Mouse (Mus musculus) neutrophil, adult 65 days (primary cell): ENCODE results near the gene Coq6. TPM values are rescaled to one million over a fixed set of nuclear protein-coding genes. Genes with fewer than 3 reads are reported as not detected.

Experiments
- total RNA-seq: library from RNA; stranded (reverse); gene quantifications from 2 replicates; pipeline ENCODE4 v1.2.4, GENCODE M21; 2023

The Coq6 gene
- total RNA-seq = 14.8 and 17.9 TPM in 2 replicates

DNA sequence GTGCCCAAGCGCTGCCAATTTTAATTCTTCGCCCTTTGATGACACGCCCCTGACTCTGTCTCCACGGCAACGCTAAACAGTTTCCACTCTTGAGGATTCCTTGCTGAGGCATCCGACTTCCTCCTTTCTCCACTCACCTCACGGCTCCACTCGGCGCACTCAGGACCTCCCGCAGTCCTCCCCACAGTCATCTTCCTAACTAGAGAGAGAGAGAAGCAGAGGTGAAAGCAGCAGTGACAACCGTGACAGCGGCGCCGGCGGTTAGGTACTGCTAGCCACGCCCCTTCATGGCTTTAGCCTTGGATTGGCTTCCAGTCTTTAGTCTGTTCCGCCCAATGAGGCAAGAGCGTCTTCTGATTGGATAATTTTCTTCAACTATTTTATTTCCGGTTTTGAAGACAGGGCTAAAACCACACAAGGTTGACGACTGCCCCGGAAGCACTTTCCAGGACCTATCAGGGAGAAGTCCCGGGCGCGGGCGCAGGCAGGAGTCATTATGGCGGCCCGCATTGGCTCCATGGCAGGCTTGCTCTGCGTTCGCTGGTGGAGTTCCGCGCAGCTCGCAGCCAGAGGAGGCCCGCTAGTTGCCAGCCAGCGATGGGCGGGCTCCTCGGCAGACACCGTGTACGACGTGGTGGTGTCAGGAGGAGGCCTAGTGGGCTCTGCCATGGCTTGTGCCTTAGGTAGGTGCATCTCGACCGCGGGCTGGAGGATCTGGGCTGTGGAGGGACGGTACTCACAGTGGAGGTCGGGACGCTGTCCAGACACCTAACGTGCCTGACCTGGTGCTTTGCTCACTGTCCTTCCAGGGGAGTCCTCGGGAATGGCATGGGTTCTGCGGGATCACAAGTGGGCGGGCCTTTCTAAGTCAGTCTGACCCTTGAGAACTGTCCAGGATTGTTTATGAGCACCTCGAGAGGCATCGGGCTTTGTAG lies at the start of gene Coq6, which contains the start of gene Fam161b:
Gene Coq6 (plus strand): TSS at position 103 of the 935 bp plus-strand sequence.
Gene Fam161b (minus strand): TSS at position 279 of the 935 bp plus-strand sequence.

DNA sequence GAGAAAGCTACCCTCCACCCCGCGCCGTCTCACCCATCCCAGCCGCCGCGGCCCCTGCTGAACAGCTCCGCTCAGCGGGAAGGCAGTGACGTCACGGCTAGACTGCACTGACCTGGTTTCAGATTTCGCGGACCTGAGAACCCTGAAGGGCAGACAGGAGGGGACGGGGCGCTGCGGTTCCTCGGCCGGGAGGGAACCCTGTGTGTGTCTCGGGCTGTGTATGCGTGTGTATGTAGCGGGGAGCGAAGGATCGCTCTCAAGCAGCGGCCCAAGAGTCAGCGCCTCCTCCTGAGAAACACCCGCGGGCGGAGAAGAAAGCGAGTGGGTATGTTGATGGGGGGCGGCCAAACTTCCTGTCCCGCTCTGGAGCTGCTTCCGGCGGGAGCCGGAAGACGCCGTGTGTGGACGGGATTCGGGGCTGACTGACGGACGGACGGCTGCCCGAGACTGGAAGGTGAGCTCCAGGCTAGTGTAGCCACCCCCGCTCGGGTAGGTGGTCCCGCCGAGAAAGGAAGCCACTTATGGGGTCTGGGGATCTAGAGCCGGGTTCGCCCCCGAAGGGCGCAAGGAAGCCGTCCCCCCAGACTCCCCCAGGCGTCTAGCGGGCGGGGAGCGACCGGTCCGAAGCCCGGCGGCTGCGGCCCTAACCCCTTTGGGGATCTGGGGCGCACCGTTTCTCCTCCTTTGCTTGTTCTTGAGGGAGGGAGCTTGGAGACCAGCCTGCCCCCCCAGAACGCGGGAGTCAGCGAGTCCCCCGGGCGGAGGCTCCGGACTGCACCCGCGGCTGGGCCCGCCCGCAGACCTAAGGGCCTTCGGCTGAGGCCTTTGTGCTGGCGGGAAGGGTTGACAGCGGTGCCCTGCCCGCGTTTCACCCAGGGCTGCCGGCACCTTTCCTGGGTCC lies 44.5 kb upstream of the Coq6 start, which contains the start of gene Zfp410:
Gene Zfp410 (plus strand): TSS at position 132 of the 901 bp plus-strand sequence.

DNA sequence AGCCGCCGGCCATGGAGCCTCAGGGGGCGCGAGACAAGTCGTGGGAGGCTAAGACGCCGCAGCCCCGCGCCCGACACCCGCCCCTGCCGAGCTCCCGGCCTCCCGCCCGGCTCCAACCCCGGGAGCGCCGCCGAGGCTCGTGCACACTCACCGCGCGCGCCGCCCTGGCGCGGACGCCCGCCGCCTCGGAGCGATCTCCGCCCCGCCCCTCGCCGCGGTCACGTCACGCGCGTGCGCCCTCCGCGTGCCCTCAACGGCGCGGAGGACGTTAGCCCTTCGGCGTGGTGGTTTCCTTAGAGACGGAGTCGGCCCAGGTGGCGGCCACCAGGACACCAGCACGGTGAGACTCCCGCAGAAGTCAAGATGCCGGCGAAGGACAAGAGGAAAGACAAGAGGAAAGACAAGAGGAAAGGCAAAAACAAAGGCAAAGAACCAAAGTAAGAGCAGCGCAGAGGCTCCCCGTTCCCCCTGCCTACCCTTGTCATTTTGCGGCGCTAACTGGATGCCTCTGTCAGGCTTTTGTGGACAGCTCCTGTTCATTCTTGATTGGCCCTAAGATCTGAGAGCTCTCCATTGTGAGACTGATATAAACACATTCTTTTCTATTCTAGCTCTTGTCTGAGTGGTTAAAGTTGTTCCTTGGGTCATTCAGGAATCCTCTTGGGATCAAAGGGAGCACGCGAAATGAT lies 47.5 kb downstream of the Coq6 start, which contains the start of the genes Entpd5 and Bbof1:
Gene Entpd5 (minus strand): TSS at position 211 of the 689 bp plus-strand sequence.
Gene Bbof1 (plus strand): TSS at position 253 of the 689 bp plus-strand sequence.

DNA sequence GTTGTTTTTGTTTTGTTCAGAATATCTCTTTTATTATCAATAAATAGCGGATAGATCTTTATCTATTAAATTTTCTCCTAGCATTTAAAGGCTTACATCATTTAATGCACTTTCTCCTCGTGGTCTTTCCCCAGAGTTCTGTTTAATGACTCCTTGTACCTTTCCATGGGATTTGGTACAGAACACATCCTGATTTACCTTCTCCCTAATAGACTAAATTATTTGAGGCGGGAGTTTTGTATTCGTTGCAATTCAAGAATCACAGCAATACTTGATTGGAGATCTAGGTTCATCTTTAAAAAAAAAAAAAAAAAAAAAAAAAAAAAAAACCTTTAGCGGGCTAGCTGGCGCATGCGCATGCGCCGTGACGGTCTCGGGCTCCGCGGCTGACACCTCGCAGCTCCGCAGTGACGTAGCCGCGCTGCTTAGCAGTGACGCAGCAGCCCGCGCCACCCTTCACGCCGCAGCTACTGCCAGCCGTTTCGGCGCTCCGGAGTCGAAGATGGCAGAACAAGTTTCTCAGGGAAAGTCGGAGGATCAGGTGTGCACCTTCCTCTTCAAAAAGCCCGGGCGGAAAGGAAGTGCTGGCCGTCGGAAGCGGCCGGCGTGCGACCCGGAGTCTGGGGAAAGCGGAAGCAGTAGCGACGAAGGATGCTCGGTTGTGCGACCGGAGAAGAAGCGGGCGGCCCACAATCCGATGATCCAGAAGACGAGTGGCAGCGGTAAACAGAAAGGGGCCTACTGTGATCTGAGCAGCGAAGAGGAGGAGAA lies 55.6 kb downstream of the Coq6 start, which contains the start of gene Rnf113a2:
Gene Rnf113a2 (plus strand): TSS at position 363 of the 771 bp plus-strand sequence.

Other genes starting within 250 kb of the Coq6 start
- 0.57 TPM in 1 of 2 replicates, not detected in the other for gene Dnal1, start 247.3 kb upstream of the Coq6 start, total RNA-seq
- gene Pnma1, start 213.2 kb upstream of the Coq6 start, total RNA-seq = 2.7 and 7.8 TPM in 2 replicates
- 88.6 and 151 TPM in 2 replicates for gene Elmsan1, start 142.8 kb upstream of the Coq6 start, total RNA-seq
- gene Ptgr2, start 76.4 kb upstream of the Coq6 start, total RNA-seq = 11.8 and 12.6 TPM in 2 replicates
- 24.6 and 42.9 TPM in 2 replicates for gene Zfp410, start 44.8 kb upstream of the Coq6 start, total RNA-seq
- 0.43 and 0.60 TPM in 2 replicates for gene Fam161b, start 176 bp downstream of the Coq6 start, total RNA-seq
- gene Entpd5, start 47.4 kb downstream of the Coq6 start, total RNA-seq = 19.9 and 25.9 TPM in 2 replicates
- gene Bbof1, start 47.4 kb downstream of the Coq6 start, total RNA-seq = 0.52 and 0.88 TPM in 2 replicates
- 34.3 and 36.1 TPM in 2 replicates for gene Rnf113a2, start 55.5 kb downstream of the Coq6 start, total RNA-seq
- 2.9 and 3.6 TPM in 2 replicates for gene Aldh6a1, start 89.3 kb downstream of the Coq6 start, total RNA-seq
- 6.6 and 10.6 TPM in 2 replicates for gene Lin52, start 89.8 kb downstream of the Coq6 start, total RNA-seq
- gene Vsx2, start 208.1 kb downstream of the Coq6 start, total RNA-seq = not detected in 2 replicates